Mouse (Mus musculus) embryonic facial prominence, embryonic 12.5 days (tissue): Measurements from ENCODE around the gene Gramd1b. TPM values are rescaled to one million over a fixed set of nuclear protein-coding genes. Genes with fewer than 3 reads are reported as not detected.
A peak's percentile ranks its signal among the peaks of the same experiment; 100 is the strongest.

Experiments
- ATAC-seq: fragments of 200-750 bp; cut with Nextera tagmentation; 2 replicates; pipeline ENCODE4 v1.8.0; 2017; ENCODE audit not compliant: insufficient number of reproducible peaks, insufficient read depth, low FRiP score, low TSS enrichment
- H3K27ac ChIP-seq: fragments of 300-500 bp; sonication (generic); 2 replicates; pipeline ENCODE4 v1.5.1; 2016; ENCODE audit warnings: mild to moderate bottlenecking
- H3K27me3 ChIP-seq: fragments of 300-500 bp; sonication (generic); 2 replicates; pipeline ENCODE4 v1.6.1; 2016; ENCODE audit warnings: mild to moderate bottlenecking, moderate library complexity
- H3K36me3 ChIP-seq: fragments of 300-500 bp; sonication (generic); 2 replicates; pipeline ENCODE4 v1.6.1; 2016; ENCODE audit warnings: mild to moderate bottlenecking
- H3K4me1 ChIP-seq: fragments of 300-500 bp; sonication (generic); 2 replicates; pipeline ENCODE4 v1.6.1; 2016
- H3K4me2 ChIP-seq: fragments of 300-500 bp; sonication (generic); replicated peaks from 2 replicates; pipeline ENCODE4 v1.6.1; 2016; ENCODE audit warnings: mild to moderate bottlenecking, moderate library complexity
- H3K4me3 ChIP-seq: fragments of 300-500 bp; sonication (generic); 2 replicates; pipeline ENCODE4 v1.5.1; 2016; ENCODE audit warnings: mild to moderate bottlenecking
- H3K9ac ChIP-seq: fragments of 300-500 bp; sonication (generic); 2 replicates; pipeline ENCODE4 v1.6.1; 2016; ENCODE audit warnings: mild to moderate bottlenecking, moderate library complexity
- H3K9me3 ChIP-seq: fragments of 300-500 bp; sonication (generic); 2 replicates; pipeline ENCODE4 v1.6.1; 2016; ENCODE audit warnings: mild to moderate bottlenecking, moderate library complexity
- WGBS: fragments of 180-500 bp; shearing (Covaris S2); methylation state at CpG from one replicate; pipeline ENCODE4 v1.1.7; 2016; 5-methylcytosine and 5-hydroxymethylcytosine counted together
- polyA plus RNA-seq: library from polyadenylated mRNA; unstranded; fragments of >200 nt; fragmentation: Nextera tagmentation; extraction: Ambion mirVana; gene quantifications from 2 replicates; pipeline ENCODE4 v1.2.1, GENCODE M21; 2016

Gene Gramd1b
- polyA plus RNA-seq, 1 experiment from 2014 or later, result 5.0 TPM

- no peak overlapping the region for H3K4me3 ChIP-seq
Observed at GRCm38 (mm10) chr9:40292475-40292874, 238.7 kb downstream of the Gramd1b start.

DNA sequence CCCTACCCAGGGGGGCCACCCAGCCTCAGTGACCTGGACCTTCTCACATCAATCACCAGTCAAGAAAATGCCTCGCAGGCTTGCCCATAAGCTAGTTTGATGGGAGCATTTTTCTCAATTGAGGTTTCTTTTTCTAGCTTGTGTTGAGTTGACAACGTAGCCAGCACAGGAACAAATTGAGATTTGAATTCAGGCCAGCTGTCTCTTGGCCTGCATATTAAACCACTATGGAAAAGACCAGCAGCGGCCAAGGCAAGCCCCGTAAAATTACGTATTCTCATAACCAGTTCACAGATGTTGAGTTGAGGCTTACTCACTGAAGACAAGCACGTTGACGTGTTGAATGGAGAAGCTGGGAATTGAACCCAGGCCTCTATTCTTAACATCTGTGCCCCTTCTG, 248.2 kb downstream of the Gramd1b start:
- Histone ChIP-seq H3K4me3 (no peak overlapping the region), H3K27me3 (no peaks in the 10 kb centered on the region), H3K9me3 (no peaks in the 10 kb centered on the region), H3K27ac (no peak overlapping the region), H3K4me1 (no peaks in the 10 kb centered on the region), H3K36me3 (no peaks in the 10 kb centered on the region), H3K4me2 (no peak overlapping the region), H3K9ac (no peak overlapping the region)
- ATAC-seq, result no peak
- WGBS, result 82% methylated on average over 7 of the region's 7 CpGs

More at GRCm38 (mm10) chr9:40292475-40292874, 238.7 kb downstream of the Gramd1b start:
- H3K4me1 ChIP-seq, result no peaks in the 10 kb centered on the region
- H3K27ac ChIP-seq, result no peak overlapping the region
- H3K9ac ChIP-seq, result no peak overlapping the region
- H3K4me2 ChIP-seq, result no peak overlapping the region
- WGBS, result 87% methylated on average over 4 of the region's 4 CpGs
- H3K9me3 ChIP-seq, result no peaks in the 10 kb centered on the region
- ATAC-seq, result no peak
- no peaks in the 10 kb centered on the region for H3K27me3 ChIP-seq
- H3K36me3 ChIP-seq, result peaks cover 5% of the 10 kb centered on the region; the same call in 1 of the 2 replicates

DNA sequence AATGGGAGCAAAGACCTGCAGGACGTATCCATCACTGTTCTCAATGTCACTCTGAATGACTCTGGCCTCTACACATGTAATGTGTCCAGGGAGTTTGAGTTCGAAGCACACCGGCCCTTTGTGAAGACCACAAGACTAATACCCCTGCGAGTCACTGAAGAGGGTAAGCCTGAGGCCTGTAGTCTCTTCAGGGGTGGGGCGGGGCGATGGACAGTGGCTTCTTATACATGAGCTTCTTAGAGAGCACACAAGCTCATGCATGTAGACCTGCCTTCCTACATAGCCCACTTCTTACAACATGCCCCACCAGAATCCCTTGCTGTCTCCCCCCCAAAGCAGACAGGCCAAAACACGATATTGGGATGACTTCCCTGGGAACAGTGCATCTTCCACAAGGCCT, 251.7 kb downstream of the Gramd1b start:
- WGBS, result 88% methylated on average over 7 of the region's 7 CpGs
- Histone ChIP-seq H3K4me1 (no peaks in the 10 kb centered on the region), H3K9me3 (no peaks in the 10 kb centered on the region), H3K27me3 (no peaks in the 10 kb centered on the region), H3K36me3 (no peaks in the 10 kb centered on the region), H3K27ac (no peak overlapping the region), H3K4me2 (no peak overlapping the region), H3K9ac (no peak overlapping the region), H3K4me3 (no peak overlapping the region)
- no peak for ATAC-seq

- ATAC-seq, result no peak
Observed at GRCm38 (mm10) chr9:40277671-40278070, 253.5 kb downstream of the Gramd1b start.

GRCm38 (mm10) chr9:40275904-40276303, 255.3 kb downstream of the Gramd1b start:
- WGBS, result 85% methylated on average over 5 of the region's 5 CpGs
- Histone ChIP-seq H3K27ac (no peak overlapping the region), H3K9me3 (no peaks in the 10 kb centered on the region), H3K4me2 (no peak overlapping the region), H3K4me3 (no peak overlapping the region), H3K27me3 (0 out of 2 replicates have a peak, but pooled peaks cover 3% of the 10 kb centered on the region), H3K36me3 (no peaks in the 10 kb centered on the region), H3K9ac (no peak overlapping the region), H3K4me1 (no peaks in the 10 kb centered on the region)
- ATAC-seq, result no peak

More at GRCm38 (mm10) chr9:40277671-40278070, 253.5 kb downstream of the Gramd1b start:
- Histone ChIP-seq H3K27me3 (no peaks in the 10 kb centered on the region), H3K9me3 (no peaks in the 10 kb centered on the region), H3K4me1 (no peaks in the 10 kb centered on the region), H3K36me3 (no peaks in the 10 kb centered on the region), H3K4me3 (no peak overlapping the region), H3K4me2 (no peak overlapping the region), H3K9ac (no peak overlapping the region), H3K27ac (no peak overlapping the region)
- 74% methylated on average over 3 of the region's 3 CpGs for WGBS

GRCm38 (mm10) chr9:40272822-40273221, 258.4 kb downstream of the Gramd1b start:
- Histone ChIP-seq H3K4me3 (no peak overlapping the region), H3K4me1 (peaks cover 10% of the 10 kb centered on the region), H3K36me3 (no peaks in the 10 kb centered on the region), H3K9me3 (no peaks in the 10 kb centered on the region), H3K9ac (no peak overlapping the region), H3K4me2 (no peak overlapping the region), H3K27me3 (peaks cover 25% of the 10 kb centered on the region), H3K27ac (no peak overlapping the region)
- 85% methylated on average over 7 of the region's 7 CpGs for WGBS
- ATAC-seq, result no peak

GRCm38 (mm10) chr9:40271075-40271474, 260.1 kb downstream of the Gramd1b start:
- Histone ChIP-seq H3K27ac (no peak overlapping the region), H3K27me3 (peaks cover 29% of the 10 kb centered on the region), H3K9ac (no peak overlapping the region), H3K4me3 (no peak overlapping the region), H3K36me3 (no peaks in the 10 kb centered on the region), H3K4me2 (no peak overlapping the region), H3K4me1 (peaks cover 10% of the 10 kb centered on the region), H3K9me3 (no peaks in the 10 kb centered on the region)
- 65% methylated on average over 3 of the region's 3 CpGs for WGBS
- ATAC-seq, result no peak

GRCm38 (mm10) chr9:40269880-40270279, 261.3 kb downstream of the Gramd1b start:
- Histone ChIP-seq H3K4me3 (peak overlapping the region; percentile 20), H3K4me2 (peak overlapping the region; percentile 64), H3K4me1 (peaks cover 10% of the 10 kb centered on the region), H3K9ac (no peak overlapping the region), H3K9me3 (no peaks in the 10 kb centered on the region), H3K27me3 (peaks cover 29% of the 10 kb centered on the region), H3K36me3 (no peaks in the 10 kb centered on the region), H3K27ac (no peak overlapping the region)
- no peak for ATAC-seq
- 26% methylated on average over 8 of the region's 8 CpGs for WGBS

GRCm38 (mm10) chr9:40269103-40269861, 261.9 kb downstream of the Gramd1b start, which contains the start of gene Scn3b:
Scn3b (plus strand) TSS chr9:40269217.
- WGBS, result under 1% methylated on average over 42 of the region's 42 CpGs
- peak within 1 kb of the TSS; percentile 64 for H3K4me2 ChIP-seq
- ATAC-seq, result peak; percentile 81

GRCm38 (mm10) chr9:40268748-40269102, 262.5 kb downstream of the Gramd1b start:
- Histone ChIP-seq H3K27ac (no peak overlapping the region), H3K4me1 (peaks cover 10% of the 10 kb centered on the region), H3K9ac (no peak overlapping the region), H3K4me3 (peak overlapping the region; percentile 20), H3K4me2 (peak overlapping the region; percentile 64), H3K9me3 (no peaks in the 10 kb centered on the region), H3K27me3 (peaks cover 29% of the 10 kb centered on the region), H3K36me3 (no peaks in the 10 kb centered on the region)
- 10% methylated on average over 4 of the region's 4 CpGs for WGBS
- peak; percentile 37; the same call in 1 of the 2 replicates for ATAC-seq

More at GRCm38 (mm10) chr9:40269103-40269861, 261.9 kb downstream of the Gramd1b start, which contains the start of gene Scn3b:
- no peak within 1 kb of the TSS for H3K27ac ChIP-seq
- H3K4me3 ChIP-seq, result peak within 1 kb of the TSS; percentile 20
- peaks cover 10% of the 10 kb centered on the region for H3K4me1 ChIP-seq
- H3K27me3 ChIP-seq, result peaks cover 29% of the 10 kb centered on the region
- H3K36me3 ChIP-seq, result no peaks in the 10 kb centered on the region
- no peaks in the 10 kb centered on the region for H3K9me3 ChIP-seq
- H3K9ac ChIP-seq, result no peak within 1 kb of the TSS

DNA sequence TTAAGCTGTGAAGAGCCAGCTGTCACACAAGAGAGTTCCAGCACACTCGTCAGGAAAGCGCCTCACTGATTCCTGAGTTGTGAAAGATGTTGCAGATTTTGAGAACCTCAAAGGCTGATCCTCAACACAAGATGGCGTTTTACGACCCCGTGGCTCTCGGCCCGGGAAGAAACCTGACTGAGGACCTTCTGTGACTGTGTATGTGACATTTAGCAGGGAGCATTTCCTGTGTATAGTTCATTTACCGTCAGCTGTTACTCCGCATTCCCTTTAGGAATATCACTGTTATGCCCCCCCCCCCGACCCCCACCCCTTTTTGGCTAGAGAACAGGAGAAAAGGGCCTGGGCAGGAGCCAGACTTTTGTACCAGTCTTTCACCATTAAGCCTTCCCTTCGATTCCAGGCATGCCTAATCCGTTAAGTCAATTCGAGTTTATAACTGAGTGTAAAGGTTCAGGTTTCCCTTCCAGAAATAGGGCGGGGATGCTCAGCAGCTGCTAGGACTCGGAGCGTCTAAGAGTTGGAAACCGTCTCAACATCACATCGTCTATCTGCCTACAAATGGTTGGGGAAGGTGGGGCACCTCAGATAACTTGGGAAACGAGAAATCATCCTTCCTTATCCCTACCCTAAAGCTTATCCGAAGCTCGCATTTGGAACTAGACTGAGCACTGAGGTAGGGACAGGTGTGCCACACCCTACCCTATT, 263.0 kb downstream of the Gramd1b start:
- 15% methylated on average over 21 of the region's 21 CpGs for WGBS
- no peak overlapping the region for H3K27ac ChIP-seq
- H3K9ac ChIP-seq, result no peak overlapping the region
- H3K4me3 ChIP-seq, result no peak overlapping the region
- no peaks in the 10 kb centered on the region for H3K36me3 ChIP-seq
- H3K4me1 ChIP-seq, result peaks cover 10% of the 10 kb centered on the region
- H3K4me2 ChIP-seq, result peak overlapping the region; percentile 64
- peaks cover 29% of the 10 kb centered on the region for H3K27me3 ChIP-seq
- no peaks in the 10 kb centered on the region for H3K9me3 ChIP-seq
- ATAC-seq, result no peak

DNA sequence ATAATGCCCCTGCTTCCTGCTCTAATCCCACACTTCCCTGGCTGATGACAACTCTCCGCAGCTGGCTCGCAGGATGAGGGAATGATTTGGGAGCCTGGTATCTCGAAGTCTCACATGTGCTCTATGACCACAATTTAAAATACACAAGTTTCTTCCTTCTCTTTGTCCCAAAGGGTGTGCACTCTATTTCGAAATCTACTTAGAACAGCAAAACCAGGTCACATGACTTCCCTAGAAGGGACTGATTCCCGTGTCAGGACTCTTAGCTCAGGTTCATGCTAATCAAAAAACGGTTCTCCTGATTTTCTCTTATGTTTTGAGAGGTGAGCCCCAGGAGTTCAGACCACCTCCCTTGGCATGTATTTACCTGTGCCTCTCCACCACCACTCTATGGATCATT, 267.3 kb downstream of the Gramd1b start:
- Histone ChIP-seq H3K4me3 (no peak overlapping the region), H3K36me3 (no peaks in the 10 kb centered on the region), H3K4me1 (peaks cover 5% of the 10 kb centered on the region), H3K4me2 (no peak overlapping the region), H3K9me3 (no peaks in the 10 kb centered on the region), H3K27me3 (peaks cover 13% of the 10 kb centered on the region), H3K9ac (no peak overlapping the region), H3K27ac (no peak overlapping the region)
- ATAC-seq, result no peak
- WGBS, result 65% methylated on average over 6 of the region's 6 CpGs
